ENCODE assay signal across 8 mouse cellular contexts in the genomic region with DNA sequence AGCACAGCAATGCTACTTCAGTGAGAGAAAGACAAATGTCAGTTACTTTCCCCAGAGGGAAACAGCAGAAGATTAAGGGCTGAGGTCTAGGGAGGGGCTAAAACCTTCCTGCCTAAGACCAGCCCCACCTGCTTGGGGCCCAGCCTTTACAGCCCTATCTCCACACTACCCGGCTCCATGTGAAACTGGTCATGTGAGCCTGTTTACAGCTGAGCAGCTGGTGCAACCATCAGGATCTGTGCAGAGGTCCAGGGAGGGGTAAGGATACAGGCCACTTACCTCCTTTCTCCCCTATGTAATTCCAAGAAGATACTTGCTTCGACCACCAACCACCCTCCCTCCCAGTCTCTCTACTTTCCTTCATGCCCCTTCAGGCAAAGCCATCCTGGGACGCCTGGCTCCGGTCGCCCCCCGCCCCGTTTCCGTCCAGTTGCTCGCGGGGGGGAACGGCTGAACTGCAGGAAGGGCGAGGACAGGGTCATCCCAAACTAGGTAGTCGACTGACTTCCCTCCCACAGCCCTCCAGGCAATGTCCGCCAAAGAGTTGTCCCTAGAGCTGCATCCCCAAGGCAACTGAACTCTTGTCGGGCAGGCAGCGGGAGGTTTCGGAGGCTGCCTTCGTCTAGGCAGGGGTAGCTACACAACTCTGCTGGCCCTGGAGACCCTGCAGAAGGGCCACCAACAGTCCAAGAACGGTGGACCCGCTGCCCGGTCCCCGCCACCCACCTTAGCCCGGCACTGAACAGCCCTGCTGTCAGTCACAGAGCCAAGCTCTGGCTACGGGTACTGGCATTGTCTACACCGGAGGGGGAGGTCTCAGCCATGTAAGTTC. TPM values are rescaled to one million over a fixed set of nuclear protein-coding genes. Genes with fewer than 3 reads are reported as not detected.
DNase-seq lines count a peak whose midpoint lies in the region; ATAC-seq lines count a peak whose summit lies in the region.

No protein-coding gene starts in this region.

- H3K9me3 ChIP-seq in forebrain, embryonic 16.5 days (ENCODE audit: control insufficient read depth, low read length): no peaks in the 10 kb centered on the region
- H3K9me3 ChIP-seq in hindbrain, embryonic 12.5 days (replicated peaks): no peaks in the 10 kb centered on the region
- H3K9me3 ChIP-seq in limb, embryonic 15.5 days: no peaks in the 10 kb centered on the region
- H3K9me3 ChIP-seq in midbrain, embryonic 14.5 days (ENCODE audit: control insufficient read depth, low read length): no peaks in the 10 kb centered on the region
- no peaks in the 10 kb centered on the region for H3K9me3 ChIP-seq in stomach, embryonic 14.5 days (ENCODE audit: control insufficient read depth, low read depth, low read length)

- H3K4me3 ChIP-seq in forebrain, embryonic 16.5 days (replicated peaks; ENCODE audit: low read length): peak overlapping the region; percentile 67
- peak overlapping the region; percentile 55 for H3K4me3 ChIP-seq in hindbrain, embryonic 12.5 days
- peak overlapping the region; percentile 57 for H3K4me3 ChIP-seq in limb, embryonic 15.5 days
- H3K4me3 ChIP-seq in midbrain, embryonic 14.5 days (replicated peaks; ENCODE audit: low read depth, low read length): peak overlapping the region; percentile 55
- H3K4me3 ChIP-seq in stomach, embryonic 14.5 days (ENCODE audit: low read depth, low read length): peak overlapping the region; percentile 52

- peak overlapping the region; percentile 79 for H3K9ac ChIP-seq in forebrain, embryonic 16.5 days (replicated peaks; ENCODE audit: low read depth, low read length)
- H3K9ac ChIP-seq in hindbrain, embryonic 12.5 days: peak overlapping the region; percentile 71
- H3K9ac ChIP-seq in limb, embryonic 15.5 days: peak overlapping the region; percentile 52
- H3K9ac ChIP-seq in midbrain, embryonic 14.5 days (replicated peaks; ENCODE audit: low read length): peak overlapping the region; percentile 72
- peak overlapping the region; percentile 52 for H3K9ac ChIP-seq in stomach, embryonic 14.5 days (replicated peaks; ENCODE audit: low read depth, low read length)

- H3K4me1 ChIP-seq in forebrain, embryonic 16.5 days (replicated peaks; ENCODE audit: control insufficient read depth, insufficient read depth, low read length): no peaks in the 10 kb centered on the region
- peaks cover 3% of the 10 kb centered on the region; the same call in 1 of the 2 replicates for H3K4me1 ChIP-seq in hindbrain, embryonic 12.5 days
- H3K4me1 ChIP-seq in limb, embryonic 15.5 days: no peaks in the 10 kb centered on the region
- 0 out of 2 replicates have a peak, but pooled peaks cover 3% of the 10 kb centered on the region for H3K4me1 ChIP-seq in midbrain, embryonic 14.5 days (ENCODE audit: control insufficient read depth, insufficient read depth, low read length)
- H3K4me1 ChIP-seq in stomach, embryonic 14.5 days (ENCODE audit: control insufficient read depth, insufficient read depth, low read length): no peaks in the 10 kb centered on the region

- peak; percentile 81 for ATAC-seq in forebrain, embryonic 16.5 days
- ATAC-seq in hindbrain, embryonic 12.5 days (ENCODE audit: low FRiP score): peak; percentile 85
- ATAC-seq in limb, embryonic 15.5 days (ENCODE audit: insufficient number of reproducible peaks, low FRiP score, low TSS enrichment, low read depth): peak; percentile 69
- peak; percentile 76 for ATAC-seq in midbrain, embryonic 14.5 days (ENCODE audit: low FRiP score, low TSS enrichment)
- ATAC-seq in stomach, embryonic 14.5 days (ENCODE audit: insufficient number of reproducible peaks, insufficient read depth, low FRiP score, low read depth): peak; percentile 72

- peak; percentile 5 to 6 for DNase-seq in layer of hippocampus, postnatal 36 days
- no peak for DNase-seq in layer of hippocampus, postnatal 25 days (ENCODE audit: extremely low spot score in 1 of 2, low spot score in 1 of 2)
- DNase-seq in cerebellum, adult 11-12 months: peak; percentile 13
- peak; percentile 13 for DNase-seq in midbrain, embryonic 14.5 days

- H3K36me3 ChIP-seq in forebrain, embryonic 16.5 days (ENCODE audit: control insufficient read depth, insufficient read depth): no peaks in the 10 kb centered on the region
- H3K36me3 ChIP-seq in hindbrain, embryonic 12.5 days: no peaks in the 10 kb centered on the region
- H3K36me3 ChIP-seq in limb, embryonic 15.5 days: no peaks in the 10 kb centered on the region
- H3K36me3 ChIP-seq in midbrain, embryonic 14.5 days (ENCODE audit: control insufficient read depth, insufficient read depth, low read length): no peaks in the 10 kb centered on the region
- H3K36me3 ChIP-seq in stomach, embryonic 14.5 days (ENCODE audit: control insufficient read depth, insufficient read depth, low read length): no peaks in the 10 kb centered on the region

- H3K27me3 ChIP-seq in forebrain, embryonic 16.5 days (replicated peaks; ENCODE audit: control insufficient read depth, insufficient read depth, low read length): no peaks in the 10 kb centered on the region
- H3K27me3 ChIP-seq in hindbrain, embryonic 12.5 days: no peaks in the 10 kb centered on the region
- H3K27me3 ChIP-seq in limb, embryonic 15.5 days: no peaks in the 10 kb centered on the region
- H3K27me3 ChIP-seq in midbrain, embryonic 14.5 days (ENCODE audit: control insufficient read depth, insufficient read depth, low read length): no peaks in the 10 kb centered on the region
- no peaks in the 10 kb centered on the region for H3K27me3 ChIP-seq in stomach, embryonic 14.5 days (ENCODE audit: control insufficient read depth, insufficient read depth, low read length)

- H3K4me2 ChIP-seq in forebrain, embryonic 16.5 days (ENCODE audit: low read length): peak overlapping the region; percentile 57
- peak overlapping the region; percentile 55 for H3K4me2 ChIP-seq in hindbrain, embryonic 12.5 days (replicated peaks)
- peak overlapping the region; percentile 54 for H3K4me2 ChIP-seq in limb, embryonic 15.5 days
- H3K4me2 ChIP-seq in midbrain, embryonic 14.5 days (ENCODE audit: low read length): peak overlapping the region; percentile 56
- peak overlapping the region; percentile 48 for H3K4me2 ChIP-seq in stomach, embryonic 14.5 days (replicated peaks; ENCODE audit: low read depth, low read length)

- peak overlapping the region; percentile 69 for H3K27ac ChIP-seq in forebrain, embryonic 16.5 days (ENCODE audit: low read length)
- peak overlapping the region; percentile 83 for H3K27ac ChIP-seq in hindbrain, embryonic 12.5 days
- H3K27ac ChIP-seq in limb, embryonic 15.5 days: peak overlapping the region; percentile 78
- peak overlapping the region; percentile 85 for H3K27ac ChIP-seq in midbrain, embryonic 14.5 days (replicated peaks; ENCODE audit: low read depth, low read length)
- peak overlapping the region; percentile 69 for H3K27ac ChIP-seq in stomach, embryonic 14.5 days (ENCODE audit: low read length)

- WGBS in forebrain, embryonic 16.5 days: 23% methylated on average over 25 of the region's 25 CpGs
- 35% methylated on average over 21 of the region's 25 CpGs for WGBS in hindbrain, embryonic 12.5 days
- 26% methylated on average over 24 of the region's 25 CpGs for WGBS in limb, embryonic 15.5 days
- 22% methylated on average over 25 of the region's 25 CpGs for WGBS in midbrain, embryonic 14.5 days
- whole genome bisulfite sequencing in stomach, embryonic 14.5 days: 21% methylated on average over 25 of the region's 25 CpGs

RNA-seq across cellular contexts. Expression of a gene that starts 0.6 kb away (rescaled TPM):
- 10 to 100 TPM; 10.7 to 11.8 TPM for total RNA-seq in layer of hippocampus, postnatal 36 days (2021)
- total RNA-seq in layer of hippocampus, postnatal 25 days (2021): 10 to 100 TPM; 13.2 to 14.5 TPM
- 48.8 and 60.3 TPM in 2 replicates for polyA plus RNA-seq in forebrain, embryonic 16.5 days (2015; fragmentation: Nextera tagmentation; extraction: Ambion mirVana)
- 52.8 and 59.2 TPM in 2 replicates for polyA plus RNA-seq in hindbrain, embryonic 12.5 days (2016; fragmentation: Nextera tagmentation; extraction: Ambion mirVana)
- 46.9 and 69.4 TPM in 2 replicates for polyA plus RNA-seq in limb, embryonic 15.5 days (2015; fragmentation: Nextera tagmentation; extraction: Ambion mirVana)
- 53.7 and 62.0 TPM in 2 replicates for polyA plus RNA-seq in midbrain, embryonic 14.5 days (2014; fragmentation: Nextera tagmentation; extraction: Ambion mirVana)
- 39.0 and 44.7 TPM in 2 replicates for polyA plus RNA-seq in stomach, embryonic 14.5 days (2014; fragmentation: Nextera tagmentation; extraction: Ambion mirVana)

Comparison
In these comparisons a context has a peak if more than half of its experiments do, and no peak if none do; other contexts are left out.
1. DNase-seq: peak in layer of hippocampus, postnatal 36 days (2 of 2), cerebellum, adult 11-12 months (single experiment) and midbrain, embryonic 14.5 days (single experiment); none in layer of hippocampus, postnatal 25 days (0 of 2).
2. Peak in every context shown above with its lines, with median percentiles within 50 percentile points of each other: ATAC-seq, H3K27ac ChIP-seq, H3K4me2 ChIP-seq, H3K4me3 ChIP-seq and H3K9ac ChIP-seq.